Mouse (Mus musculus): Measurements from ENCODE around the gene Gan.

GRCm38 (mm10) chr8:117127063-117127462 lies 30.9 kb upstream of the Gan start:
- TF ChIP-seq HCFC1 (IDR thresholded peaks at IDR 0.05; ENCODE audit: borderline replicate concordance, insufficient read depth, low read length), result no peak
- no peak for TF ChIP-seq CHD2 (IDR thresholded peaks at IDR 0.05; ENCODE audit: low read depth, low read length)
- TF ChIP-seq ZNF384 (IDR thresholded peaks at IDR 0.05; ENCODE audit: low read depth, low read length), result no peak
